Mouse (Mus musculus) brain, embryonic 14.5 days (tissue): Measurements from ENCODE around the gene Spata7.

Experiments used
- CTCF ChIP-seq: fragments of 200-500 bp; IDR thresholded peaks from 2 replicates; pipeline ENCODE4 v1.5.1; 2012; ENCODE audit warnings: inconsistent platforms, mild to moderate bottlenecking, moderate library complexity, borderline replicate concordance; ENCODE audit not compliant: insufficient read depth, insufficient read length; ENCODE audit errors: extremely low read depth
- POLR2A ChIP-seq: fragments of 200-500 bp; IDR thresholded peaks from 2 replicates; pipeline ENCODE4 v1.6.1; 2012; ENCODE audit warnings: mild to moderate bottlenecking, inconsistent platforms, borderline replicate concordance; ENCODE audit not compliant: poor library complexity, insufficient read depth, insufficient read length, severe bottlenecking; ENCODE audit errors: extremely low read depth

DNA sequence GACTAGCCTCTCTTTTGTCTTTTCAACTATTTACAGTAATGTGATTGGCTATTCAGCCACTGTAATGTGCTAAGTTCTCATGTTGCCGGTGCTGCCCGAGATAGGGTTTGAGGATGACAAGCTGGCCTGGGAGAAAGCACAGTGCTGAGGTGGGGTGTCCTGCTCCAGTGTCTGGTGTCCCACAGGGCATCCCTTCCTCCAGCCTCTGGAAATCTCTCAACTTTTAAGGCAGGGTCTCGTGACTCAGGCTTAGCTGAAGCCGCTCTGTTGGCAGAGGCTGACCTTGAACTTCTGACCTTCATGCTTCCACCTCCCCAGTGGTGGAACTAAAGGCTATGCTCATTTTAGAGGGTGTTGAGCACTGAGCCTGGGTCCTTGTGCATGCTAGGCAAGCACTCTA, 42.5 kb downstream of the Spata7 start:
- TF ChIP-seq POLR2A (no peak), CTCF (no peak)
